ENCODE assay signal across 8 mouse cellular contexts in the genomic region with DNA sequence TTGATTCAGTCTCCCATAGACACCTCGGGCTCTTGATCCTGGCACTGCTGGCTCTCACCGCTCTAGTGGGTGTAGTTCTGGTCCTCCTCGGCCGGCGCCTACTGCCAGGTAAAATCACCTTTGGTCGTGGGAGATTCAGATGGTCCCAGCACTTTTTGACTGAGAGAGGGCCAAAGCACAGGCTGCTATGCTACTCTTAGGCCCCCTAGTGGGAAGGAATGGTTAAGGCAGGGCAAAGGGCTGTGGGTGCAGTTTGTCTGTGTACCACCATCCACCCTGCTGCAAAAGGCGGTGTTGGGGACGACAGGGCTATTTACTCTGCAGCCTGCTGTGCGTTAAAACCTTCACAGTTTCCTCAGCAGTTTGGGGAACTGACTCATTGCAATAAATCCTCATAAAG. TPM values are rescaled to one million over a fixed set of nuclear protein-coding genes. Genes with fewer than 3 reads are reported as not detected.
DNase-seq lines count a peak whose midpoint lies in the region; ATAC-seq lines count a peak whose summit lies in the region.

No protein-coding gene starts in this region.

- H3K9me3 ChIP-seq in hindbrain, embryonic 15.5 days: no peaks in the 10 kb centered on the region

- DNase-seq in frontal cortex, postnatal 25 days (ENCODE audit: low spot score in 2 of 2): no peak
- peak; percentile 71 for DNase-seq in cerebellum, adult 8-10 months
- peak; percentile 78 for DNase-seq in forelimb bud, embryonic 11.5 days (ENCODE audit: low read depth, low spot score)
- peak; percentile 47 to 53 for DNase-seq in left cerebral cortex, postnatal 36 days (ENCODE audit: low spot score in 2 of 2)
- peak; percentile 80 for DNase-seq in mesoderm, embryonic 11.5 days (ENCODE audit: low read depth, low spot score)
- DNase-seq in right cerebral cortex, postnatal 14 days: peak; percentile 64

- peaks cover 22% of the 10 kb centered on the region for H3K27me3 ChIP-seq in hindbrain, embryonic 15.5 days

- H3K4me1 ChIP-seq in hindbrain, embryonic 15.5 days (replicated peaks): peaks cover 14% of the 10 kb centered on the region

- H3K4me3 ChIP-seq in hindbrain, embryonic 15.5 days: peak overlapping the region; percentile 38

- peak overlapping the region; percentile 69 for H3K4me2 ChIP-seq in hindbrain, embryonic 15.5 days

- H3K27ac ChIP-seq in hindbrain, embryonic 15.5 days (replicated peaks): no peak overlapping the region

- no peaks in the 10 kb centered on the region for H3K36me3 ChIP-seq in hindbrain, embryonic 15.5 days

- intact Hi-C loops in left cerebral cortex, postnatal 36 days (cut with DNase I): no loop called here

- H3K9ac ChIP-seq in hindbrain, embryonic 15.5 days: peak overlapping the region; percentile 30; the same call in 1 of the 2 replicates

- WGBS in hindbrain, embryonic 15.5 days: 11% methylated on average over 9 of the region's 9 CpGs

- peak; percentile 83 for ATAC-seq in frontal cortex, adult (ENCODE audit: low TSS enrichment)
- peak; percentile 54 for ATAC-seq in hindbrain, embryonic 15.5 days (ENCODE audit: low FRiP score, low read depth)

RNA-seq across cellular contexts. Expression of a gene that starts 2.2 kb away (rescaled TPM):
- 3.2 and 4.6 TPM in 2 replicates for polyA plus RNA-seq in hindbrain, embryonic 15.5 days (2015; fragmentation: Nextera tagmentation; extraction: Ambion mirVana)
- total RNA-seq in left cerebral cortex, postnatal 36 days (2021): 1 to 10 TPM; 4.7 to 5.3 TPM

RNA-seq across cellular contexts. Expression of a gene that starts 10.7 kb away (rescaled TPM):
- polyA plus RNA-seq in hindbrain, embryonic 15.5 days (2015; fragmentation: Nextera tagmentation; extraction: Ambion mirVana): 0.09 and 0.21 TPM in 2 replicates
- total RNA-seq in left cerebral cortex, postnatal 36 days (2021): under 1 TPM; 0.54 to 0.57 TPM

RNA-seq across cellular contexts. Expression of a gene that starts 14.1 kb away (rescaled TPM):
- 77.8 and 92.7 TPM in 2 replicates for polyA plus RNA-seq in hindbrain, embryonic 15.5 days (2015; fragmentation: Nextera tagmentation; extraction: Ambion mirVana)
- 100 to 1,000 TPM; 102 to 119 TPM for total RNA-seq in left cerebral cortex, postnatal 36 days (2021)

RNA-seq across cellular contexts. Expression of a gene that starts 26.7 kb away (rescaled TPM):
- 96.5 and 98.2 TPM in 2 replicates for polyA plus RNA-seq in hindbrain, embryonic 15.5 days (2015; fragmentation: Nextera tagmentation; extraction: Ambion mirVana)
- 10 to 100 TPM; 38.0 to 41.8 TPM for total RNA-seq in left cerebral cortex, postnatal 36 days (2021)

RNA-seq across cellular contexts. Expression of a gene that starts 32.7 kb away (rescaled TPM):
- polyA plus RNA-seq in hindbrain, embryonic 15.5 days (2015; fragmentation: Nextera tagmentation; extraction: Ambion mirVana): 11.3 and 12.6 TPM in 2 replicates
- 10 to 100 TPM; 59.4 to 59.9 TPM for total RNA-seq in left cerebral cortex, postnatal 36 days (2021)

Comparison
In these comparisons a context has a peak if more than half of its experiments do, and no peak if none do; other contexts are left out.
1. DNase-seq: peak in cerebellum, adult 8-10 months (single experiment), forelimb bud, embryonic 11.5 days (single experiment), left cerebral cortex, postnatal 36 days (2 of 2), mesoderm, embryonic 11.5 days (single experiment) and right cerebral cortex, postnatal 14 days (single experiment); none in frontal cortex, postnatal 25 days (0 of 2).